In genomic region chr6:72227665-72228265, GRCm38 (mm10) we compare ENCODE assay signal across 21 mouse cellular contexts.
"Had no signal": no experiment of that assay in that cellular context is flagged by ENCODE, and none has a peak within 500 bp of the region (broad histone marks: within the 10 kb centered on the region; RNA-seq: fewer than 3 reads in every experiment).

No protein-coding gene starts in this region.

- H3K27me3 ChIP-seq: lung, embryonic 15.5 days had no signal

- DNase-seq: kidney, adult 2 months; kidney, postnatal 25 days; layer of hippocampus, adult 9-11 months; lung, adult 18-20 months; lung, postnatal 10 days; lung, postnatal 36 days; retina, postnatal 1 day; right cerebral cortex, postnatal 25 days; thymus, adult 2 months; thymus, postnatal 14 days; thymus, postnatal 4 days had no signal

- H3K9ac ChIP-seq: liver, embryonic 12.5 days; liver, embryonic 15.5 days; lung, embryonic 15.5 days; midbrain, embryonic 13.5 days; stomach, embryonic 15.5 days had no signal

- H3K4me1 ChIP-seq: liver, embryonic 15.5 days had no signal

- H3K4me3 ChIP-seq: layer of hippocampus, adult 2 months; liver, embryonic 12.5 days; liver, embryonic 15.5 days; lung, embryonic 15.5 days; megakaryocyte, embryonic 14.5 days; midbrain, embryonic 10.5 days; midbrain, embryonic 13.5 days; stomach, embryonic 15.5 days had no signal

- H3K36me3 ChIP-seq: liver, embryonic 12.5 days; liver, embryonic 15.5 days; midbrain, embryonic 10.5 days; midbrain, embryonic 13.5 days; stomach, embryonic 15.5 days had no signal

- H3K27ac ChIP-seq: kidney, postnatal 0 days; layer of hippocampus, adult 2 months; liver, embryonic 12.5 days; liver, embryonic 15.5 days; lung, embryonic 15.5 days; midbrain, embryonic 10.5 days; midbrain, embryonic 13.5 days; stomach, embryonic 15.5 days had no signal

- H3K9me3 ChIP-seq: liver, embryonic 12.5 days; liver, embryonic 15.5 days; lung, embryonic 15.5 days; megakaryocyte, embryonic 14.5 days; midbrain, embryonic 10.5 days; midbrain, embryonic 13.5 days; stomach, embryonic 15.5 days had no signal

- ATAC-seq: intestine, postnatal 0 days; liver, embryonic 12.5 days; midbrain, embryonic 13.5 days had no signal

- H3K4me2 ChIP-seq: liver, embryonic 12.5 days; liver, embryonic 15.5 days; lung, embryonic 15.5 days; midbrain, embryonic 13.5 days; stomach, embryonic 15.5 days had no signal
